Mouse (Mus musculus): ENCODE measurements at regions not wholly inside any gene's neighbourhood (a gene's known extent, or its start where the extent isn't known, plus 50 kb on each side); places are given as distances from the start of the nearest gene placed in this dataset.

DNA sequence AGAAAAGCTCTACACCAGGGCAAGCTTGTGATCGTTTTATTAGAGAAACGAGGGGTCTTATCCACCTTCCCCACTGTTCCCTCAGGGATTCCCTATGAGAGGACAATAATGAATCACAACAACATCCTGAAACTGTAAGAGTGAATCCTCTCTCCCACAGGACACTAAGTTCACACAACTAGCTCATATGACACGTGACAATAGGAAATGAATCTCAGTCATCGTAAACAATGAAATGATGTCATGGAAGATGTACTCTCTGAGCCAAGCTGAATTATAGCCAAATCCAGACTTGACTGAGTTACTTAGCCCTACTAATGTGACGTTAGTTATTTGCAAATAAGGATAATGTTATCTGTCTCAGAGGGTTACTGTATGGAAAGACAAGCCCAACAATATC, 54.6 kb upstream of the Ccn6 start:
- TF ChIP-seq CTCF (IDR thresholded peaks at IDR 0.05; ENCODE audit: low read depth): no peak
- TF ChIP-seq EP300 (IDR thresholded peaks at IDR 0.05; ENCODE audit: low read depth): no peak
